ENCODE assay signal across 9 mouse cellular contexts in genomic region chr1:134062411-134063085, GRCm38 (mm10). TPM values are rescaled to one million over a fixed set of nuclear protein-coding genes. Genes with fewer than 3 reads are reported as not detected.
A peak's percentile ranks its signal among the peaks of the same experiment; 100 is the strongest.
DNase-seq lines count a peak whose midpoint lies in the region; ATAC-seq and TF ChIP-seq lines count a peak whose summit lies in the region.
"Had no signal": no experiment of that assay in that cellular context is flagged by ENCODE, and none has a peak within 500 bp of the region (broad histone marks: within the 10 kb centered on the region; RNA-seq: fewer than 3 reads in every experiment).

No protein-coding gene starts in this region.

- no peaks in the 10 kb centered on the region for H3K9me3 ChIP-seq in heart, postnatal 0 days (replicated peaks; ENCODE audit: control insufficient read depth, low read length)
- H3K9me3 ChIP-seq in liver, embryonic 15.5 days (replicated peaks): no peaks in the 10 kb centered on the region

- H3K4me3 ChIP-seq in heart, postnatal 0 days (ENCODE audit: low read depth, low read length): peak overlapping the region; percentile 20; the same call in 1 of the 2 replicates
- peak overlapping the region; percentile 30; the same call in 1 of the 2 replicates for H3K4me3 ChIP-seq in liver, embryonic 15.5 days (replicated peaks)
- H3K4me3 ChIP-seq: myocyte had no signal

- H3K27ac ChIP-seq in heart, postnatal 0 days (ENCODE audit: low read depth): peak overlapping the region; percentile 91
- peak overlapping the region; percentile 79 for H3K27ac ChIP-seq in liver, embryonic 15.5 days (replicated peaks)

- intact Hi-C loops in left cerebral cortex, postnatal 10 days (cut with DNase I): loop anchor here (5.0 kb wide), 1 partner anchor 35 kb away; no protein-coding TSS in a partner anchor
- intact Hi-C loops in left cerebral cortex, postnatal 36 days (cut with DNase I): loop anchor here (2.0 kb wide), 1 partner anchor 16 kb away; the partner anchor contains the start of gene Btg2
- intact Hi-C loops in gastrocnemius, postnatal 36 days (cut with DNase I): no loop called here

- no peaks in the 10 kb centered on the region for H3K27me3 ChIP-seq in heart, postnatal 0 days (ENCODE audit: control insufficient read depth, insufficient read depth, low read length)
- peaks cover 66% of the 10 kb centered on the region for H3K27me3 ChIP-seq in liver, embryonic 15.5 days

- peak overlapping the region; percentile 33 for H3K4me2 ChIP-seq in heart, postnatal 0 days (ENCODE audit: low read depth, low read length)
- H3K4me2 ChIP-seq in liver, embryonic 15.5 days: peak overlapping the region; percentile 58

- DNase-seq in left cerebral cortex, postnatal 10 days (ENCODE audit: extremely low spot score in 1 of 2, low spot score in 2 of 2): peak; percentile 54 to 69
- no peak for DNase-seq in left cerebral cortex, postnatal 36 days (ENCODE audit: low spot score in 2 of 2)
- DNase-seq in embryo, embryonic 11.5 days (ENCODE audit: low read depth, low spot score): peak; percentile 41
- DNase-seq in heart, postnatal 0 days (ENCODE audit: low spot score): no peak
- peak; percentile 36 for DNase-seq in testis, postnatal 14 days (ENCODE audit: low spot score)
- no peak for DNase-seq in gastrocnemius, postnatal 36 days
- no peak for DNase-seq in right cerebral cortex, postnatal 14 days

- no peak for ATAC-seq in heart, postnatal 0 days (ENCODE audit: insufficient read depth, low read depth)
- ATAC-seq in liver, embryonic 15.5 days (ENCODE audit: insufficient read depth): no peak

- H3K4me1 ChIP-seq in heart, postnatal 0 days (ENCODE audit: control insufficient read depth, insufficient read depth): peaks cover 55% of the 10 kb centered on the region
- H3K4me1 ChIP-seq in liver, embryonic 15.5 days (replicated peaks): peaks cover 97% of the 10 kb centered on the region

- H3K36me3 ChIP-seq in heart, postnatal 0 days (replicated peaks; ENCODE audit: control insufficient read depth, insufficient read depth, low read length): no peaks in the 10 kb centered on the region
- no peaks in the 10 kb centered on the region for H3K36me3 ChIP-seq in liver, embryonic 15.5 days (replicated peaks)

- 21% methylated on average over 11 of the region's 11 CpGs for WGBS in heart, postnatal 0 days
- WGBS in liver, embryonic 15.5 days (ENCODE audit: insufficient replicate concordance): 26% methylated on average over 11 of the region's 11 CpGs

- H3K9ac ChIP-seq in heart, postnatal 0 days (replicated peaks; ENCODE audit: low read depth, low read length): peak overlapping the region; percentile 60
- H3K9ac ChIP-seq in liver, embryonic 15.5 days: peak overlapping the region; percentile 48; the same call in 1 of the 2 replicates

- TF ChIP-seq CTCF in heart, postnatal 0 days (IDR thresholded peaks at IDR 0.05; ENCODE audit: low read depth): no peak

- no peak for TF ChIP-seq EP300 in heart, postnatal 0 days (IDR thresholded peaks at IDR 0.05; ENCODE audit: low read depth)

RNA-seq across cellular contexts. Expression of gene Btg2, which starts 16.4 kb away (rescaled TPM):
- 10 to 100 TPM; 10.0 to 11.5 TPM for total RNA-seq in left cerebral cortex, postnatal 10 days (2021)
- 10 to 100 TPM; 12.4 to 44.2 TPM for total RNA-seq in left cerebral cortex, postnatal 36 days (2021)
- 46.8 and 52.9 TPM in 2 replicates for total RNA-seq in heart, postnatal 0 days (2014; rRNA removed; ENCODE audit: low replicate concordance)
- 27.4 and 33.7 TPM in 2 replicates for polyA plus RNA-seq in heart, postnatal 0 days (2015; fragmentation: Nextera tagmentation; extraction: Ambion mirVana)
- polyA plus RNA-seq in liver, embryonic 15.5 days (2015; fragmentation: Nextera tagmentation; extraction: Ambion mirVana): 103 and 108 TPM in 2 replicates
- 10 to 100 TPM; 31.5 to 54.9 TPM for total RNA-seq in gastrocnemius, postnatal 36 days (2021)

RNA-seq across cellular contexts. Expression of gene Fmod, which starts 25.5 kb away (rescaled TPM):
- total RNA-seq in left cerebral cortex, postnatal 10 days (2021): 10 to 100 TPM; 15.6 to 15.8 TPM
- 10 to 100 TPM; 12.7 to 22.2 TPM for total RNA-seq in left cerebral cortex, postnatal 36 days (2021)
- 11.2 and 12.5 TPM in 2 replicates for total RNA-seq in heart, postnatal 0 days (2014; rRNA removed; ENCODE audit: low replicate concordance)
- 7.7 and 8.9 TPM in 2 replicates for polyA plus RNA-seq in heart, postnatal 0 days (2015; fragmentation: Nextera tagmentation; extraction: Ambion mirVana)
- 2.6 and 3.3 TPM in 2 replicates for polyA plus RNA-seq in liver, embryonic 15.5 days (2015; fragmentation: Nextera tagmentation; extraction: Ambion mirVana)
- total RNA-seq in gastrocnemius, postnatal 36 days (2021): 10 to 100 TPM; 80.2 to 86.9 TPM

RNA-seq across cellular contexts. Expression of gene Chit1, which starts 48.5 kb away (rescaled TPM):
- under 1 TPM; 0.26 to 0.60 TPM for total RNA-seq in left cerebral cortex, postnatal 10 days (2021)
- total RNA-seq in left cerebral cortex, postnatal 36 days (2021): under 1 TPM; 0.23 to 0.30 TPM
- total RNA-seq in heart, postnatal 0 days (2014; rRNA removed; ENCODE audit: low replicate concordance): 0.76 and 1.5 TPM in 2 replicates
- 0.19 and 0.30 TPM in 2 replicates for polyA plus RNA-seq in heart, postnatal 0 days (2015; fragmentation: Nextera tagmentation; extraction: Ambion mirVana)
- 0.07 and 0.20 TPM in 2 replicates for polyA plus RNA-seq in liver, embryonic 15.5 days (2015; fragmentation: Nextera tagmentation; extraction: Ambion mirVana)
- total RNA-seq in gastrocnemius, postnatal 36 days (2021): not detected

Comparison
In these comparisons a context has a peak if more than half of its experiments do, and no peak if none do; other contexts are left out.
1. DNase-seq: peak in left cerebral cortex, postnatal 10 days (2 of 2), embryo, embryonic 11.5 days (single experiment) and testis, postnatal 14 days (single experiment); none in left cerebral cortex, postnatal 36 days (0 of 2), heart, postnatal 0 days (single experiment), gastrocnemius, postnatal 36 days (0 of 2) and right cerebral cortex, postnatal 14 days (single experiment).